Mouse (Mus musculus): Measurements from ENCODE around the gene Zmpste24. TPM values are rescaled to one million over a fixed set of nuclear protein-coding genes. Genes with fewer than 3 reads are reported as not detected.

Zmpste24 gene
- polyA plus RNA-seq, 1 experiment, result 22.0 TPM

DNA sequence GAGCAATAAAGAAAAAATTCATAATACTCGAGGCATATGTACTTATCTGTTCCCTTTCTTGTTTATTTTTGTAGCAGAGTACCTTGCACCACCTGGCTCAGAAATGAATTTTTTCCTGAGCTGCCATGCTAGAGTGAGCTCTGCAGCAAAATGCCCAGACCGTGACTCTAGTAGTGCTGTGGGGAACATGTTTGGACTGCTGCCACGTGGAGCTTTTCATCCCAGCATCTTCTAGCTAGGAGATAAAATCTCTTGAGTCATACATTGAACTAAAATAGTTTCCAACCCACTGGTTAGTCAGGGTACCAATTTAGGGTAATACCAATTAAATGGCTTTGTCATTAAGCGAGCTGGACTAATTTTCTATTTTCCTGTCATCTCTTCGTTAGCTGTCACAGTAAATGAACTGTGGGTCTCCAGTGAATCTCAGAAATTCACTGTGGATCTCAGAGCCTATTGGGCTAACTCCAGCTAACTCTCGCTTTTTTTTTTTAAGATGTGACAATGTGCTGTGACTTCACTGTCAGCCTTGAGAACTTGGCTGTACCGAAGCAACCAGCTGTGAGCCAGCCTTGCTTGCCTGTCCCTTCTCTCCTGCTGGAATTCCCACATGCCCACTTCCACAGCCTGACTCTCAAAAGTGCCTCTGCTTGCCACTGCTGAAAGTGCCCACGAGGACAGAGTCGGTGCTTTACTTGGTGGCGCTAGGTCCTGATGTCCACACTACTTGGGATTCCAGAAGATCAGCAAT, 77.8 kb downstream of the Zmpste24 start:
- no peak for TF ChIP-seq POLR2A (IDR thresholded peaks at IDR 0.05; ENCODE audit: extremely low read depth, insufficient read depth, low read length)
- no peak for TF ChIP-seq CTCF (IDR thresholded peaks at IDR 0.05; ENCODE audit: extremely low read depth, insufficient read depth, low read length)
- no peak overlapping the region for H3K4me3 ChIP-seq (ENCODE audit: insufficient read depth, low read length)
- no peak overlapping the region for H3K27ac ChIP-seq (ENCODE audit: insufficient read depth, low read length)
- peaks cover 5% of the 10 kb centered on the region for H3K4me1 ChIP-seq (ENCODE audit: control insufficient read depth, insufficient read depth, low read length)

DNA sequence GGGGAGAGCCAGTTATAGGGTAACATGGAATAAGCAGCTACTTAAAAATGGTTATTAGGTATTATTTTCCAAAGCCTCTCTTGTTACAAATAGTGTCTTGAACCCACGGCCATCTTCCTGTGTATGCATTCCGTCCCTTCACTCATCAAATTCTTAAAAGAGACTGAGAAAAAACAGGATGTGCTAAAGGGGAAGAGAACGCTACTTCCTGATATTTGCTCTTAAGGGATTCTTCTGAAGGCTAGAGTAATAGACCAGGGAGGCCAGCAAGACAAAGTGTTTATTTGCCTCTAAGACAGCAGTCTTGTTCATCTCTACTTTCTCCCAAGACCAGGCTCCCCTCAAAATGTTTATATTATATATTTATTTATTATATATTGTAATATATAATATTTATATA, 79.8 kb downstream of the Zmpste24 start:
- Histone ChIP-seq H3K27ac (ENCODE audit: insufficient read depth, low read length) (no peak overlapping the region), H3K4me3 (ENCODE audit: insufficient read depth, low read length) (no peak overlapping the region), H3K4me1 (ENCODE audit: control insufficient read depth, insufficient read depth, low read length) (peaks cover 5% of the 10 kb centered on the region)
- no peak for TF ChIP-seq POLR2A (IDR thresholded peaks at IDR 0.05; ENCODE audit: extremely low read depth, insufficient read depth, low read length)
- no peak for TF ChIP-seq CTCF (IDR thresholded peaks at IDR 0.05; ENCODE audit: extremely low read depth, insufficient read depth, low read length)

DNA sequence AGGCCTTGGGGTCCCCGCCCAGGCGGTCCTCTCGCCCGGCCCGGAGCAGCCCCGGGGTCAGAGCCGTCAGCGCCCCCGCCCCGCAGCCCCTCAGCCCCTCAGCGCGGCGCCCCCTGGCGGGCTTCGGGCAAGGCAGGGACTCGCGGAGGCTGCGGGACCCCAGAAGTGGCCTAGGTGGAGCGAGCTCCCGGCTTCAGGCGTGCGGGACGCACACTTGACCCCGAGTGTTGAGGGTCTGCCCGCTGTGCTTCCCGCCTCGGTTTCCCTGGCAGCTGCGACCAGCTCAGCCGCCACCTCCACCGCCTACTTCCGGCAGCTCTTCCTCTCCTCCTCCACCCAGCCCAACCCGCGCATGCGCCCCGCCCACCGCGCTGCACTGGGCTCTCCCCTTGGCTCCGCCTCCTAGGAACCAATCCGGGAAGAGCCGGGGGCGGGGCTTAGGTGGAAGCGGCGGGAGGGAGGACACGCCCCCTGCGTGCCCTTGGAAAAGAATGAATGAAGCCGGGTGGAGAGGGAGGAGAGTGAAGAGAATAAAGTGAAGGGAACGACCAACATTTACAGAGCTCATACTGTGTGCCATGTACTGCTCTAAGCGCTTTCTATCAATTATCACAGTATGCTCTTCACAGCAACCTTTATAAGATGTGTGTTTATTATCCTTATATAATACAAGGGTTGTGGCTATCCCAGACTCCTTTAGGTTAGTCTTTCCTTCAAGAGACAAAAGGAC, 80.9 kb downstream of the Zmpste24 start, which contains the start of gene Smap2:
Gene Smap2 (minus strand): TSS at position 320 of the 730 bp plus-strand sequence.
- TF ChIP-seq CTCF (IDR thresholded peaks at IDR 0.05; ENCODE audit: extremely low read depth, insufficient read depth, low read length), result 0 out of 2 replicates have a peak, but pooled peaks have one; percentile 8
- TF ChIP-seq POLR2A (IDR thresholded peaks at IDR 0.05; ENCODE audit: extremely low read depth, insufficient read depth, low read length), result peak; percentile 87
- Histone ChIP-seq H3K4me1 (ENCODE audit: control insufficient read depth, insufficient read depth, low read length) (peaks cover 9% of the 10 kb centered on the region), H3K4me3 (ENCODE audit: insufficient read depth, low read length) (peak within 1 kb of the TSS; percentile 71), H3K27ac (ENCODE audit: insufficient read depth, low read length) (peak within 1 kb of the TSS; percentile 91)

DNA sequence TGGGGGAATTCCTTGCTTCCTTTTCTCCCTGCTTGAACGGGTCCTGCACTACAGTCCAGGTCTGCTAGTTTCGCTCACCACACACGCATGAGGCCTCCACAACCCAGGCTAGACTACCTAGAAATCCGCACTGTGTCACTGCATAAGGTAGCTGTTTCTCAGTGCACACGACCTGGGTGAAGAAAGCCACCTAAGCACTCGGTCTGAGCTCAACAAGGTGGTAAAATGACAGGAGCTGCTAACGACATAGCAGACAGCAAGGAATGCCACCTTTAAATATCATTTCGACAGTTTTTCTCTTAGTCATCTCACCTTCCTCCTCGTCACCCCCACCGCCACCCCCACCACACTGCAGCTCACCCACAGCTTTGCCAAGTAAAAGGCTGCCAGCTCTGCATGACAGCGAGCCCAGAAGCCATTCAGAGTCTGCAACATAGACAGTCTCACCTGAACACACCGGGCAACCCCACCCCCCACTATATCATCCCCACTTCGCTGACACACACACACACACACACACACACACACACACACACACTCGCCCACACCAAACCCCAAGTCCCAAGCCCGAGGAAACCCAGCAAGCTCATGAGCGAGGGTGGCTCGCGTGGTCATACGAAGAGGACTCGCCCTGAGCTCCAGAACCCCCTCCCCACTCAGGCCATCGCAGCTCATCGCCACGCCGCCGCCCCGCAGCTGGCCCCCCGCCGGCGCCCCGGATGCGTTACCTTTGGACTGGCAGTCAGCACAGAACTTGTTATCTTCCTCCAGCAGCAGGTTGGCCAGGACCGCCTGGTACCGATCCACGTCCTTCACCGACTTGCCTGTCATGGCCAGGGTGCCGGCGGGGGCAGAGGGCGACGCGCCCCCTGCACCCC, 81.8 kb downstream of the Zmpste24 start:
- Histone ChIP-seq H3K4me3 (ENCODE audit: insufficient read depth, low read length) (peak overlapping the region; percentile 71), H3K4me1 (ENCODE audit: control insufficient read depth, insufficient read depth, low read length) (peaks cover 9% of the 10 kb centered on the region), H3K27ac (ENCODE audit: insufficient read depth, low read length) (peak overlapping the region; percentile 91)
- no peak for TF ChIP-seq CTCF (IDR thresholded peaks at IDR 0.05; ENCODE audit: extremely low read depth, insufficient read depth, low read length)
- peak; percentile 47; the same call in 1 of the 2 replicates for TF ChIP-seq POLR2A (IDR thresholded peaks at IDR 0.05; ENCODE audit: extremely low read depth, insufficient read depth, low read length)

DNA sequence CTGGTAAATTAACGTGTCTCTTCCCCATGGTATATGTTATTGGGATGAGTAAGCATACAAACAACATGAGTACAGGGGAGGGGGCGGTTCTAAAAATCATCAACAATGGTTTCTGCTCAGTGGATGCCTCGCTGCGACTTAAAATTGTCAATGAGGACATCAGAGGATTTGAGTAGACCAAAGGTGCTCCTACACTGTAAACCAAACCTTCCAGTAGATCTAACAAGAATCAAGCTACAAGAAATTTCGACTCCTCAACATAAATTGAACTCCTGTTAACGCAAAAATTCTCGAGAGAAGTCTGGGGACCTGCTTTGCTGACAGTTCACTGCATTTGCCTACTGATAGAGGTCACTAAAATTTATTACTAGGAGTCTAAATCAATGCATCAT, 82.8 kb downstream of the Zmpste24 start:
- peaks cover 4% of the 10 kb centered on the region for H3K4me1 ChIP-seq (ENCODE audit: control insufficient read depth, insufficient read depth, low read length)
- H3K27ac ChIP-seq (ENCODE audit: insufficient read depth, low read length), result 0 out of 2 replicates have a peak overlapping the region, but pooled peaks have one; percentile 26
- TF ChIP-seq CTCF (IDR thresholded peaks at IDR 0.05; ENCODE audit: extremely low read depth, insufficient read depth, low read length) (no peak), POLR2A (IDR thresholded peaks at IDR 0.05; ENCODE audit: extremely low read depth, insufficient read depth, low read length) (no peak)
- H3K4me3 ChIP-seq (ENCODE audit: insufficient read depth, low read length), result peak overlapping the region; percentile 71; the same call in 1 of the 2 replicates

DNA sequence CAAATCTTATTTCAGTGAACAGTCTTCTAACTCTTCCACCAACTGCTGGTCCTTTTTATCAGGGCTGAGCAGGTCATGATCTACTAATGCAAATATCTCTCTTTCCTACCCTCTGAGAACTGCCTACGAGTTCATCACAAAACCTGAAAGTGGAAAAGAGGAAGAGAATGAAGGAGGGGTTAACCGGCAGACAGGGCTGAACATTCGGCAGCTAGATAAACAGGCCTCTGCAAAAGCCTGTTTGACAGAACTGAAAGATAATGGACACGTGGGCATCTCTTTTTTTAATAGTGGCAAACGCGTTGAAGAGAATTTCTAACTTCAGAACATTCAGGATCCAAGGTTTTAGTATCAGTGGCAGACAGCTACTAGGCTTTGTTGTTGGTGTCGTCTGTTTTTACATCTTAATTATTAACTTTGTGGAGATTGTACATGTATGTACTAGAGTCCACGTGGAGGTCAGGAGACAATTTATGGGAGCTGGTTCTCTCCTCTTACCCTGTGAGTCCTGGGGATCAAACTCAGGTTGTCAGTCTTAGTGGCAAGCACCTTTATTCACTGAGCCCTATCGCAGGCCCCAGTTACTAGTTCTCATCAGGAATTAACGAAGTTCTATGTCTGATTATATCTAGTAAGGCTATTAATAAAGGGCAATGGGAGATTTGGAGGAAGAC, 83.3 kb downstream of the Zmpste24 start:
- H3K27ac ChIP-seq (ENCODE audit: insufficient read depth, low read length), result no peak overlapping the region

DNA sequence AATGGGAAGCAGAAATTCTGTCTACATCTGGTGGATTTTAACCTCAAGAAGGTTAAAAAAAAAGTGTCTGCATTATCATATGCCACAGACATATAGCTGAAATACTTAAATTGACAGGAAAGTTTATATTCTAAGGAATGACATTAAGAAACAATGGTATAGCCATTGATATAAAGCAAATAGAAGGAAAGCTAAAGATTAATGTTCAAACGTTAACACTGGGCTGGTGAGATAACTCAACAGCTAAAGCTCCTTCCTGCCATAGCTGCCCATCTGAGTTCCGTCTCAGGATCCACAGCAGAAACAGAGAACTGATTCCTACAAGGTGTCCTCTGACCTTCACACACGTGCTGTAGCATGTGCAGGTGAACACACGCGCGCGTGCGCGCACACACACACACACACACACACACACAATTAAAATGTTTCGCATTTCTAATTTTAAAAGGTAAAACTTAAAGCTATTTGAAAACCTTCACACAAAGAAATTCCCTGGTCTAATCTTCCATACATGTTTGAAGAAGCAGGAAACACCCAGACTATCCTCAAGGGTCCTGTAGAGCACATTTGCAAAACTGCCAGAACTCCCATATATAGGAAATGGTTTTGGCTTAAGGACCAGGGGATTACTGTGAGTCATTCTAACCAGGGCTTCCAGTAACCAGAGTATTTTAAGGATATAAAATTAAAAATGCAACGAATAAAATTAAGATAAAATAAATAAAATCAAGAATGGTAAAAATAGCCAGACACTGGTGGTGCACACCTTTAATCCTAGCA, 87.1 kb downstream of the Zmpste24 start:
- no peak for TF ChIP-seq POLR2A (IDR thresholded peaks at IDR 0.05; ENCODE audit: extremely low read depth, insufficient read depth, low read length)
- TF ChIP-seq CTCF (IDR thresholded peaks at IDR 0.05; ENCODE audit: extremely low read depth, insufficient read depth, low read length), result no peak
- Histone ChIP-seq H3K27ac (ENCODE audit: insufficient read depth, low read length) (no peak overlapping the region), H3K4me1 (ENCODE audit: control insufficient read depth, insufficient read depth, low read length) (peaks cover 15% of the 10 kb centered on the region), H3K4me3 (ENCODE audit: insufficient read depth, low read length) (no peak overlapping the region)

More for the DNA sequence above, 83.3 kb downstream of the Zmpste24 start:
- TF ChIP-seq CTCF (IDR thresholded peaks at IDR 0.05; ENCODE audit: extremely low read depth, insufficient read depth, low read length) (no peak), POLR2A (IDR thresholded peaks at IDR 0.05; ENCODE audit: extremely low read depth, insufficient read depth, low read length) (no peak)
- peaks cover 5% of the 10 kb centered on the region for H3K4me1 ChIP-seq (ENCODE audit: control insufficient read depth, insufficient read depth, low read length)
- H3K4me3 ChIP-seq (ENCODE audit: insufficient read depth, low read length), result peak overlapping the region; percentile 71; the same call in 1 of the 2 replicates

Other genes with a start within 250 kb of the Zmpste24 start
- gene Rims3, start 243.4 kb downstream of the Zmpste24 start, polyA plus RNA-seq (2012; rRNA removed), result 95.7 and 102 TPM in 2 replicates
- gene Exo5, start 173.2 kb downstream of the Zmpste24 start, polyA plus RNA-seq (2012; rRNA removed), result 11.3 and 12.2 TPM in 2 replicates
- gene Zfp69, start 146.5 kb downstream of the Zmpste24 start, polyA plus RNA-seq (2012; rRNA removed), result 1.5 and 2.2 TPM in 2 replicates
- gene Smap2, start 81.0 kb downstream of the Zmpste24 start, polyA plus RNA-seq (2012; rRNA removed), result 100 and 101 TPM in 2 replicates
- 5.3 and 5.6 TPM in 2 replicates for gene Col9a2, start 58.9 kb downstream of the Zmpste24 start, polyA plus RNA-seq (2012; rRNA removed)
- not detected in 2 replicates for gene Tmco2, start 11.0 kb upstream of the Zmpste24 start, polyA plus RNA-seq (2012; rRNA removed)
- 14.1 and 15.4 TPM in 2 replicates for gene Rlf, start 116.8 kb upstream of the Zmpste24 start, polyA plus RNA-seq (2012; rRNA removed)
- not detected in 2 replicates for gene Gm12888, start 226.7 kb upstream of the Zmpste24 start, polyA plus RNA-seq (2012; rRNA removed)